Mouse (Mus musculus): ENCODE measurements at regions not wholly inside any gene's neighbourhood (a gene's known extent, or its start where the extent isn't known, plus 50 kb on each side); places are given as distances from the start of the nearest gene placed in this dataset.

- DNase-seq: no peak
Observed at GRCm38 (mm10) chr6:127317309-127317708, 129.3 kb upstream of the Parp11 start.

GRCm38 (mm10) chr6:127318746-127319582, 127.7 kb upstream of the Parp11 start:
- no peak for DNase-seq

GRCm38 (mm10) chr6:127320600-127320999, 126.0 kb upstream of the Parp11 start:
- no peak for DNase-seq

- DNase-seq: no peak
Observed at GRCm38 (mm10) chr6:127321031-127321430, 125.6 kb upstream of the Parp11 start.

GRCm38 (mm10) chr6:127322398-127322797, 124.2 kb upstream of the Parp11 start:
- no peak for DNase-seq

- peak; percentile 63 for DNase-seq
Observed at GRCm38 (mm10) chr6:127324984-127325383, 121.7 kb upstream of the Parp11 start.

- no peak for DNase-seq
Observed at GRCm38 (mm10) chr6:127325596-127326332, 120.9 kb upstream of the Parp11 start.

GRCm38 (mm10) chr6:127326333-127326729, 120.3 kb upstream of the Parp11 start:
- no peak for DNase-seq

- no peak for DNase-seq
Observed at GRCm38 (mm10) chr6:127329191-127330014, 117.2 kb upstream of the Parp11 start.

GRCm38 (mm10) chr6:127330015-127330705, 116.5 kb upstream of the Parp11 start:
- DNase-seq: peak; percentile 75

GRCm38 (mm10) chr6:127331091-127331490, 115.5 kb upstream of the Parp11 start:
- DNase-seq: no peak

- DNase-seq: no peak
Observed at GRCm38 (mm10) chr6:127334256-127334655, 112.4 kb upstream of the Parp11 start.

- DNase-seq: no peak
Observed at GRCm38 (mm10) chr6:127335462-127335886, 111.2 kb upstream of the Parp11 start.

- no peak for DNase-seq
Observed at GRCm38 (mm10) chr6:127335996-127336660, 110.5 kb upstream of the Parp11 start.

- no peak for DNase-seq
Observed at GRCm38 (mm10) chr6:127336681-127337397, 109.8 kb upstream of the Parp11 start.

GRCm38 (mm10) chr6:127337398-127337871, 109.2 kb upstream of the Parp11 start:
- no peak for DNase-seq

GRCm38 (mm10) chr6:127338412-127338811, 108.2 kb upstream of the Parp11 start:
- DNase-seq: no peak

GRCm38 (mm10) chr6:127341604-127342003, 105.0 kb upstream of the Parp11 start:
- DNase-seq: no peak

- DNase-seq: no peak
Observed at GRCm38 (mm10) chr6:127348770-127349409, 97.8 kb upstream of the Parp11 start.

GRCm38 (mm10) chr6:127349479-127350110, 97.0 kb upstream of the Parp11 start:
- DNase-seq: no peak

Data from right cerebral cortex, postnatal 14 days (tissue).